Mouse (Mus musculus): ENCODE results near the gene Add3. TPM values are rescaled to one million over a fixed set of nuclear protein-coding genes. Genes with fewer than 3 reads are reported as not detected.

Gene Add3
- total and polyA plus RNA-seq, 3 experiments = 14.0 to 52.9 TPM; not detected in 1

DNA sequence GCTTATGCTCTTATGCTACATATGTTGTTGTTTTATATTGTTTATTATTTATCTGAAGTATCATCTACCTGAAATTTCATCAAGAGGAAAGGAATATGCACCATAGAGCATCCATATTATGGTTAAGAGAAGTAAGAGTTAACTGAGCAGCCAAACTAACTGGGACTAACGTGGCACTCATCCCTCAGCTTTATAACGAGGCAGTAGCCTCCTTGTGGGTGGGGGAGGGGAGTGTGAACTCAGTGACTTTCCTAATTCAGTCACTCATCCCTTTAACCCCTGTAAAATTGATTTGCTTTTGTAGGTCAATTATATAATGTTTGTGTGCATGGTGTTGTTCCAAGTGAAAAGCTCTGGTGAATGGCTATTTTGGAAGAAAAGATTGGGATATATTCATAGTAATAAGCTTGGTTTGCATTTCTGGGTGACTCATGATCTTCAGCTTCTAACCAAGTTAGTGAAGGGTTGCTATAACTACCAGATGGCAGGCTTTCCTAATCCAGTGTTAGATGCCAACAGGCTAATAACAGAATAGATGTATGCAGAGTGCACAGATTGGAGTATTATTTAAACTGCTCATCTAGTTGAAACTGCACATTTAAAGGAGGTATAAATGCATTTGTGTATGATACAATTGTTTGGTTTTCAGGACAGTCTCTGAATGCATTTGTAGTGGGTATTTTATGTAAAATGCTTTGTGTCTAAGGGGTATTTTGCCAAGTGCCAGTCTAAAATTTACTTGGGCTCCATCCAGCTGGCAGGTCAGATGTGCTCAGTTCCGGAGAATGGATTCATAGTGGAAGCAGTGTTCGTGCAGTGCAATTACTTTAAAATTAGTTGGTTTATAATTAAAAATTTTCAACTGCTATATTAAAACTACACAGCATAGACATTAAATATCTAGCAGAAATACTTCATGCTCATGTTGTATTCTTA, 25.3 kb downstream of the Add3 start:
- Histone ChIP-seq H3K27me3 (ENCODE audit: control insufficient read depth in 1 of 2, insufficient read depth in 2 of 2, low read length in 2 of 2) (no peaks in the 10 kb centered on the region), H3K9ac (ENCODE audit: control insufficient read depth, low read depth, low read length, poor library complexity, severe bottlenecking) (no peak overlapping the region), H3K79me2 (ENCODE audit: control insufficient read depth, insufficient read depth, low read length, poor library complexity) (no peaks in the 10 kb centered on the region), H3K9me3 (replicated peaks; ENCODE audit: insufficient read depth, low read length) (no peaks in the 10 kb centered on the region), H3K4me1 (ENCODE audit: control insufficient read depth in 1 of 2, insufficient read depth in 2 of 2, low read length in 2 of 2) (no peaks in the 10 kb centered on the region), H3K36me3 (ENCODE audit: control insufficient read depth in 1 of 2, insufficient read depth in 2 of 2, low read length in 2 of 2) (no peaks in the 10 kb centered on the region; a peak in 1 of 4 replicates), H3K27ac (ENCODE audit: control insufficient read depth, low read depth, low read length) (no peak overlapping the region), H3K4me3 (ENCODE audit: control insufficient read depth in 1 of 2, insufficient read depth in 1 of 2, low read depth in 2 of 2, low read length in 2 of 2) (no peak overlapping the region)
- TF ChIP-seq MYC (IDR thresholded peaks at IDR 0.05; ENCODE audit: low read depth, low read length) (no peak), TCF12 (IDR thresholded peaks at IDR 0.05; ENCODE audit: low read depth, low read length) (no peak), NRF1 (IDR thresholded peaks at IDR 0.05; ENCODE audit: insufficient read depth, low read depth, low read length, poor library complexity, severe bottlenecking) (no peak), GABPA (IDR thresholded peaks at IDR 0.05; ENCODE audit: low read depth, low read length) (no peak), USF1 (IDR thresholded peaks at IDR 0.05; ENCODE audit: low read depth, low read length) (no peak), ETS1 (IDR thresholded peaks at IDR 0.05; ENCODE audit: low read depth, low read length) (no peak), RCOR1 (IDR thresholded peaks at IDR 0.05; ENCODE audit: low read depth, low read length) (no peak), UBTF (IDR thresholded peaks at IDR 0.05; ENCODE audit: borderline replicate concordance, insufficient read depth, low read depth, low read length) (no peak), BHLHE40 (IDR thresholded peaks at IDR 0.05; ENCODE audit: borderline replicate concordance, low read depth, low read length) (no peak), POLR2A (IDR thresholded peaks at IDR 0.05; ENCODE audit: control insufficient read depth in 1 of 2, insufficient read depth in 1 of 2, low read depth in 1 of 2, low read length in 2 of 2, poor library complexity in 1 of 2) (no peak), GATA1 (IDR thresholded peaks at IDR 0.05; ENCODE audit: low read depth, low read length) (no peak), TAL1 (IDR thresholded peaks at IDR 0.05; ENCODE audit: low read length) (no peak), CHD1 (IDR thresholded peaks at IDR 0.05; ENCODE audit: low read depth, low read length) (no peak), EP300 (IDR thresholded peaks at IDR 0.05; ENCODE audit: low read depth in 1 of 2, low read length in 2 of 2) (no peak), CHD2 (IDR thresholded peaks at IDR 0.05; ENCODE audit: low read length) (no peak), JUND (IDR thresholded peaks at IDR 0.05; ENCODE audit: low read depth, low read length) (no peak), MAZ (IDR thresholded peaks at IDR 0.05; ENCODE audit: low read depth, low read length) (no peak), MEF2A (IDR thresholded peaks at IDR 0.05; ENCODE audit: extremely low read depth, insufficient replicate concordance, low read depth, low read length, poor library complexity, severe bottlenecking) (no peak), ZMIZ1 (IDR thresholded peaks at IDR 0.05; ENCODE audit: low read depth, low read length) (no peak), MAX (IDR thresholded peaks at IDR 0.05; ENCODE audit: low read length) (no peak)
- DNase-seq (ENCODE audit: low read depth, low spot score) = no peak
